Mouse (Mus musculus): ENCODE measurements at regions not wholly inside any gene's neighbourhood (a gene's known extent, or its start where the extent isn't known, plus 50 kb on each side); places are given as distances from the start of the nearest gene placed in this dataset.

DNA sequence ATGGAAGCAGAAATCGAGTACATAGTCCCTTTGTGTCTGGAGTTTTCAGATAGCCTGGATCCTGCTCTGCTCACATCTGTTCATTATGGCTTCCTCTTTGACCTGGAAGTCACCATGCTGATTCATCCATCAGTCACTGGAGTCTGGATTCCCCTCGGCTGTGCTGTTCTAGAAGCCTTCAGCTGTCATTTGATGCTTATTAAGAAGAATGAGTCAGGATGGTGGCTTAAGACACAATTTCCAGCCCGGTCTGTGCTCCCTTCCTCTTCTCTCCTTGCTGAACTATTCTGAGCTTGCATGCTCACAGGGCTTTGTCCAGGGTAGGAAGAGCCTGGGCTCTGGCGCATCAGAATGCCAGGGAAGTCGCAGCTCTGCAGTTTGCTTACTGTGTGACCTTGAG lies 1398.2 kb upstream of the A1bg start:
- WGBS: 71% methylated on average over 5 of the region's 5 CpGs
- Histone ChIP-seq H3K27ac (ENCODE audit: insufficient read depth, low read length) (no peak overlapping the region), H3K4me1 (ENCODE audit: control insufficient read depth, insufficient read depth, insufficient read length) (no peaks in the 10 kb centered on the region), H3K27me3 (ENCODE audit: control insufficient read depth, insufficient read depth, low read length) (no peaks in the 10 kb centered on the region), H3K36me3 (ENCODE audit: control insufficient read depth, insufficient read depth, low read length) (no peaks in the 10 kb centered on the region), H3K4me3 (ENCODE audit: extremely low read depth, insufficient read depth, insufficient read length) (no peak overlapping the region)
- no peak for DNase-seq (ENCODE audit: low read depth in 1 of 2, low spot score in 2 of 2)
- TF ChIP-seq CTCF (IDR thresholded peaks at IDR 0.05; ENCODE audit: extremely low read depth, insufficient read depth, insufficient read length, insufficient replicate concordance) (no peak), POLR2A (IDR thresholded peaks at IDR 0.05; ENCODE audit: low read depth, low read length) (no peak)

DNA sequence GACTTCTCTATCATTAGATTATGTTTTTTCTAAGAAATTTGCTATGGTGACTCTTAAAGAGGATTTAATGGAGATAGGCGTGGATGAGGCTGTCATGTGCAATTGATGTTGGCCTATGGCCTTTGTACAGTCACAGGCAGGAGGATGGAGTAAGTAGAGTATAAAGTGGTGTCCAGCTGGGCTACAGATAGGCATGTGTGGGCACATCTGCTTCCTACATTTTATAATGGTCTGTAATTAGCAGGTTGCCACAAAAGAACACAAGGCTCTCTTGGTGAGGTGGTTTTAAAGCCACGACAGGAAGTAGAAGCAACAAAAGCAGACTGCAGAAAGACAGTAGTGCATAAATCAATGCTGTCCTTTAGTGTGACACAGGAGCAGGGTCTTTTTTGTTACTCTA lies 1391.6 kb upstream of the A1bg start:
- no peak for TF ChIP-seq POLR2A (IDR thresholded peaks at IDR 0.05; ENCODE audit: low read depth, low read length)
- TF ChIP-seq CTCF (IDR thresholded peaks at IDR 0.05; ENCODE audit: extremely low read depth, insufficient read depth, insufficient read length, insufficient replicate concordance): no peak
- WGBS: 45% methylated on average over 2 of the region's 2 CpGs

DNA sequence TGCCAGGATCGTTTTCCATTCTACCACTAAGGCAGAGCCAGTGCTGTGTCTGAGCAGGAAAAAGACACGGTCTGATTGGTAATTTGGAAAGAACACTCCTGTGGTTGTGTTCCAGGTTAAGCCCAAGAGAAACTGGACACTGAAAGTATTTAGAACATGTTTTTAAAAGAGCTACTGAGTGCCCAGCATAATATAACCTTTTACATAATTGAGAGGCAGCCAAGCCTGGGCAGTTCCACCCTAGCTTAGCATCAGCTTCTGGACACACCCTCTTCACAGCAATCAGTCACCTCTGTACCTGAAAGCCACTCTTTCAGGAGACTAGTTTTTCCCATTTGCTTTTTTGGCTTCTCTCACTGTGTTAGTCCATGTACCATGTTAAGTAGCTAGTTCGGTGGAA lies 1379.4 kb upstream of the A1bg start:
- no peak for DNase-seq (ENCODE audit: low read depth in 1 of 2, low spot score in 2 of 2)
- 90% methylated on average over 3 of the region's 3 CpGs for WGBS

More for the DNA sequence above, 1391.6 kb upstream of the A1bg start:
- H3K36me3 ChIP-seq (ENCODE audit: control insufficient read depth, insufficient read depth, low read length): no peaks in the 10 kb centered on the region
- DNase-seq (ENCODE audit: low read depth in 1 of 2, low spot score in 2 of 2): no peak
- H3K27ac ChIP-seq (ENCODE audit: insufficient read depth, low read length): no peak overlapping the region
- no peaks in the 10 kb centered on the region; the same call in 1 of the 2 replicates for H3K4me1 ChIP-seq (ENCODE audit: control insufficient read depth, insufficient read depth, insufficient read length)
- H3K27me3 ChIP-seq (ENCODE audit: control insufficient read depth, insufficient read depth, low read length): no peaks in the 10 kb centered on the region
- no peak overlapping the region for H3K4me3 ChIP-seq (ENCODE audit: extremely low read depth, insufficient read depth, insufficient read length)

DNA sequence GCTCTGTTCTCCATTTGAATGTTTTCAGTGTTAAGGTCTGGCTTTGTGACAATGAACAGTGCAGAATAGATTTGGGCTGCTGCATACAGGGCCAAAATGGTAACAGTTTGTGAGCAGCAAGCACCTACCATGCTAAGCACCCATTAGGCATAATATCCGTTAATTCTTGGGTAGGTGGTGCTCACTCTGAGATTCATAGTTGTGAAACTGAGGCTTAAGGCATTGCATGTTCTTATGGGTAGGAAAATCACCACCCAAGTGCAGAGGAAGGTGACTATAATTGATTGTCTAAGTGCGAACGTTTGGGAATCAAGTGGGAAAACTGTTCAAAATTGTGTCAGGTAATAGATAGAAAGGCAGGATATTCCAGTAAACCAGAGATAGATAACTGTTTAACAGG lies 1378.8 kb upstream of the A1bg start:
- WGBS: 95% methylated on average over 3 of the region's 3 CpGs
- no peak overlapping the region for H3K27ac ChIP-seq (ENCODE audit: insufficient read depth, low read length)
- no peaks in the 10 kb centered on the region for H3K36me3 ChIP-seq (ENCODE audit: control insufficient read depth, insufficient read depth, low read length)
- no peak for TF ChIP-seq CTCF (IDR thresholded peaks at IDR 0.05; ENCODE audit: extremely low read depth, insufficient read depth, insufficient read length, insufficient replicate concordance)
- TF ChIP-seq POLR2A (IDR thresholded peaks at IDR 0.05; ENCODE audit: low read depth, low read length): no peak
- no peaks in the 10 kb centered on the region for H3K27me3 ChIP-seq (ENCODE audit: control insufficient read depth, insufficient read depth, low read length)
- no peak for DNase-seq (ENCODE audit: low read depth in 1 of 2, low spot score in 2 of 2)
- H3K4me3 ChIP-seq (ENCODE audit: extremely low read depth, insufficient read depth, insufficient read length): no peak overlapping the region
- no peaks in the 10 kb centered on the region for H3K4me1 ChIP-seq (ENCODE audit: control insufficient read depth, insufficient read depth, insufficient read length)

More for the DNA sequence above, 1379.4 kb upstream of the A1bg start:
- H3K27me3 ChIP-seq (ENCODE audit: control insufficient read depth, insufficient read depth, low read length): no peaks in the 10 kb centered on the region
- no peak overlapping the region for H3K27ac ChIP-seq (ENCODE audit: insufficient read depth, low read length)
- no peak for TF ChIP-seq POLR2A (IDR thresholded peaks at IDR 0.05; ENCODE audit: low read depth, low read length)
- TF ChIP-seq CTCF (IDR thresholded peaks at IDR 0.05; ENCODE audit: extremely low read depth, insufficient read depth, insufficient read length, insufficient replicate concordance): no peak
- no peaks in the 10 kb centered on the region for H3K36me3 ChIP-seq (ENCODE audit: control insufficient read depth, insufficient read depth, low read length)
- H3K4me1 ChIP-seq (ENCODE audit: control insufficient read depth, insufficient read depth, insufficient read length): no peaks in the 10 kb centered on the region
- no peak overlapping the region for H3K4me3 ChIP-seq (ENCODE audit: extremely low read depth, insufficient read depth, insufficient read length)

DNA sequence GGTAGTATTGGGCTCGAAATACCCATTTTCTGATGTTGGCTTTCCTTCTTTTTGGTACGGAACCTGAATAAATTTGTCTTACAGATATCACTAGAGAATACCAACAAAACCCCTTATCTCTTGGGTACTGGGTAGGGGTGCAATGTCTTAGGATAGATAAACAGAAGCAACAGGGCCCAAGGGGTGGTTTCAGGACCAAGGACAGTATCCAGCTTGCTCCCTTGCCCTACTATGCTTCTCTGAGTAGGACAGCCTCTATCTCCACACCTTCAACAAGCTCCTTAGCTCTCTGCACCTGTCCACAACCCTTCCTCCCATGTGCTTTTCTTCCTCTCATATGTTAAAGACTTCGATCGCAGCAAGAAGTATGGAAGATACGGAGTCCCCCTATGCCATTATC lies 1374.3 kb upstream of the A1bg start:
- DNase-seq (ENCODE audit: low read depth in 1 of 2, low spot score in 2 of 2): no peak
- H3K27ac ChIP-seq (ENCODE audit: insufficient read depth, low read length): no peak overlapping the region
- H3K4me1 ChIP-seq (ENCODE audit: control insufficient read depth, insufficient read depth, insufficient read length): no peaks in the 10 kb centered on the region
- TF ChIP-seq CTCF (IDR thresholded peaks at IDR 0.05; ENCODE audit: extremely low read depth, insufficient read depth, insufficient read length, insufficient replicate concordance): no peak
- no peak for TF ChIP-seq POLR2A (IDR thresholded peaks at IDR 0.05; ENCODE audit: low read depth, low read length)
- H3K36me3 ChIP-seq (ENCODE audit: control insufficient read depth, insufficient read depth, low read length): no peaks in the 10 kb centered on the region
- 94% methylated on average over 5 of the region's 5 CpGs for WGBS
- H3K27me3 ChIP-seq (ENCODE audit: control insufficient read depth, insufficient read depth, low read length): no peaks in the 10 kb centered on the region
- no peak overlapping the region for H3K4me3 ChIP-seq (ENCODE audit: extremely low read depth, insufficient read depth, insufficient read length)

GRCm38 (mm10) chr15:62295233-62295927 lies 1372.6 kb upstream of the A1bg start:
- DNase-seq (ENCODE audit: low read depth in 1 of 2, low spot score in 2 of 2): no peak
- Histone ChIP-seq H3K36me3 (ENCODE audit: control insufficient read depth, insufficient read depth, low read length) (no peaks in the 10 kb centered on the region), H3K4me3 (ENCODE audit: extremely low read depth, insufficient read depth, insufficient read length) (no peak overlapping the region), H3K27me3 (ENCODE audit: control insufficient read depth, insufficient read depth, low read length) (no peaks in the 10 kb centered on the region), H3K27ac (ENCODE audit: insufficient read depth, low read length) (no peak overlapping the region), H3K4me1 (ENCODE audit: control insufficient read depth, insufficient read depth, insufficient read length) (no peaks in the 10 kb centered on the region)
- WGBS: 81% methylated on average over 8 of the region's 8 CpGs
- TF ChIP-seq POLR2A (IDR thresholded peaks at IDR 0.05; ENCODE audit: low read depth, low read length): no peak
- no peak for TF ChIP-seq CTCF (IDR thresholded peaks at IDR 0.05; ENCODE audit: extremely low read depth, insufficient read depth, insufficient read length, insufficient replicate concordance)

DNA sequence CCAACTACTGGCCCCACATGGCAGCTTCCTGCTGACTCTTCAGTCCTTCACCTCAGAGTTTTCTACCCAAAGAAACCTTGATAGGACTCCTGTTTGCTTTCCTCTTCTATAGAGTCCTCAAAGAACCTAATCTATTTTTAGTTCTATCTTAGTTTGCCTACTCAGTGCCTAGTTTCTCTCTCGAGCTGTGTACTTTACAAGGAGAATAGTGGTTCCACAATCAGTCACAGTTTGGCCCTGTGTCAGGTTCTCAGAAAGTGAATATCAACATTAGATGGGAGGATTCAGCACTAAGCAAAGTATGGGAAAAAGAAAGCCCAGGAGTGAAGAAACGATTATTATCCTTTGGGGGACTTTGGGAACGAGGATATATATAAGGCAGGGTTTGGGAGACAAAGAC lies 1372.0 kb upstream of the A1bg start:
- no peak for TF ChIP-seq POLR2A (IDR thresholded peaks at IDR 0.05; ENCODE audit: low read depth, low read length)
- Histone ChIP-seq H3K4me1 (ENCODE audit: control insufficient read depth, insufficient read depth, insufficient read length) (no peaks in the 10 kb centered on the region), H3K36me3 (ENCODE audit: control insufficient read depth, insufficient read depth, low read length) (no peaks in the 10 kb centered on the region), H3K27me3 (ENCODE audit: control insufficient read depth, insufficient read depth, low read length) (no peaks in the 10 kb centered on the region), H3K27ac (ENCODE audit: insufficient read depth, low read length) (no peak overlapping the region), H3K4me3 (ENCODE audit: extremely low read depth, insufficient read depth, insufficient read length) (no peak overlapping the region)
- DNase-seq (ENCODE audit: low read depth in 1 of 2, low spot score in 2 of 2): no peak
- 65% methylated on average over 3 of the region's 3 CpGs for WGBS

Measured in spleen, adult 2 months (tissue).